Mouse (Mus musculus) heart, postnatal 0 days (tissue): ENCODE measurements around the gene Syngr2. TPM values are rescaled to one million over a fixed set of nuclear protein-coding genes. Genes with fewer than 3 reads are reported as not detected.

Experiments
- ATAC-seq: fragments of 200-750 bp; cut with Nextera tagmentation; 2 replicates; pipeline ENCODE4 v1.8.0; 2017; ENCODE audit warnings: low read depth, moderate number of reproducible peaks, moderate library complexity; ENCODE audit not compliant: insufficient read depth
- DNase-seq: peaks from one replicate; pipeline ENCODE4 v3.0.0-alpha.2; 2016; ENCODE audit warnings: low spot score
- H3K27ac ChIP-seq: fragments of 300-500 bp; sonication (generic); 2 replicates; pipeline ENCODE4 v1.5.1; 2014; ENCODE audit warnings: low read depth, mild to moderate bottlenecking
- H3K27me3 ChIP-seq: fragments of 300-500 bp; sonication (generic); 2 replicates; pipeline ENCODE4 v1.6.1; 2014; ENCODE audit warnings: low read length, mixed read lengths; ENCODE audit not compliant: control insufficient read depth, insufficient read depth
- H3K36me3 ChIP-seq: fragments of 300-500 bp; sonication (generic); replicated peaks from 2 replicates; pipeline ENCODE4 v1.6.1; 2014; ENCODE audit warnings: low read length, mixed read lengths; ENCODE audit not compliant: control insufficient read depth, insufficient read depth
- H3K4me1 ChIP-seq: fragments of 300-500 bp; sonication (generic); 2 replicates; pipeline ENCODE4 v1.6.1; 2014; ENCODE audit warnings: antibody characterized with exemption; ENCODE audit not compliant: control insufficient read depth, insufficient read depth
- H3K4me2 ChIP-seq: fragments of 300-500 bp; sonication (generic); 2 replicates; pipeline ENCODE4 v1.6.1; 2014; ENCODE audit warnings: low read depth, mild to moderate bottlenecking, low read length, moderate library complexity
- H3K4me3 ChIP-seq: fragments of 300-500 bp; sonication (generic); 2 replicates; pipeline ENCODE4 v1.5.1; 2014; ENCODE audit warnings: low read depth, low read length
- H3K9ac ChIP-seq: fragments of 300-500 bp; sonication (generic); replicated peaks from 2 replicates; pipeline ENCODE4 v1.6.1; 2014; ENCODE audit warnings: low read depth, low read length, mixed read lengths
- H3K9me3 ChIP-seq: fragments of 300-500 bp; sonication (generic); replicated peaks from 2 replicates; pipeline ENCODE4 v1.6.1; 2016; ENCODE audit warnings: low read length; ENCODE audit not compliant: control insufficient read depth
- CTCF ChIP-seq: IDR thresholded peaks from 2 replicates; pipeline ENCODE4 v1.5.1; 2016; ENCODE audit warnings: antibody characterized with exemption, control low read depth, low read depth
- EP300 ChIP-seq: IDR thresholded peaks from 2 replicates; pipeline ENCODE4 v1.6.1; 2016; ENCODE audit warnings: antibody characterized with exemption, low read depth
- WGBS: fragments of 180-500 bp; shearing (Covaris S2); extraction: QIAGEN DNeasy Blood & Tissue Kit; methylation state at CpG from one replicate; pipeline ENCODE4 v1.1.7; 2014; 5-methylcytosine and 5-hydroxymethylcytosine counted together
- polyA plus RNA-seq: library from polyadenylated mRNA; unstranded; fragments of >200 nt; fragmentation: Nextera tagmentation; extraction: Ambion mirVana; gene quantifications from 2 replicates; pipeline ENCODE4 v1.2.1, GENCODE M21; 2015
- total RNA-seq: library from RNA; depleted of rRNA; stranded (reverse); fragments of >200 nt; gene quantifications from 2 replicates; pipeline ENCODE4 v1.2.3, GENCODE M21; 2014; ENCODE audit warnings: low replicate concordance

The Syngr2 gene
- total and polyA plus RNA-seq, 2 experiments from 2014 or later = 95.2 to 151 TPM

DNA sequence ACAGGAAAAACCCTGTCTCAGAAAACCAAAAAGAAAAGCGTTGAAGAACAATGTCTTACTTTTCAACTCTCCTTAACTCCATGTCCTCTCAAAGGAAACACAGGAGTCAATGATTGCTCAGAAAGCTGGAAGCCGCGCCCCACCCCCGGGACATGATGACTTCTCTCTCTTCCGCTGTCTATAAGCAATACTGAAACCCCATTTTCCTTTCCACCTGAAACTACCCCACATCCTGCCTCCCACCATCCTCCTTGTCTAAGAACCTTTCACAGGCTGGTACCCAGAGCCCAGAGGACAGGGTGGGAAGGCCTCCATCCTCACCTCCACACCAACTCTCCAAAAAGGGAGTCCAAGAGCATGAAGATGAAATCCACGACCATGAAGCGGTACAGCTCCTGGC, 37.1 kb upstream of the Syngr2 start:
- H3K9ac ChIP-seq = no peak overlapping the region
- WGBS = 90% methylated on average over 7 of the region's 7 CpGs
- H3K4me2 ChIP-seq = no peak overlapping the region
- no peaks in the 10 kb centered on the region for H3K27me3 ChIP-seq
- H3K36me3 ChIP-seq = peaks cover 50% of the 10 kb centered on the region
- H3K27ac ChIP-seq = no peak overlapping the region
- ATAC-seq (no peak), DNase-seq (no peak)
- H3K9me3 ChIP-seq = no peaks in the 10 kb centered on the region
- no peaks in the 10 kb centered on the region for H3K4me1 ChIP-seq
- H3K4me3 ChIP-seq = no peak overlapping the region
- no peak for TF ChIP-seq CTCF
- no peak for TF ChIP-seq EP300

DNA sequence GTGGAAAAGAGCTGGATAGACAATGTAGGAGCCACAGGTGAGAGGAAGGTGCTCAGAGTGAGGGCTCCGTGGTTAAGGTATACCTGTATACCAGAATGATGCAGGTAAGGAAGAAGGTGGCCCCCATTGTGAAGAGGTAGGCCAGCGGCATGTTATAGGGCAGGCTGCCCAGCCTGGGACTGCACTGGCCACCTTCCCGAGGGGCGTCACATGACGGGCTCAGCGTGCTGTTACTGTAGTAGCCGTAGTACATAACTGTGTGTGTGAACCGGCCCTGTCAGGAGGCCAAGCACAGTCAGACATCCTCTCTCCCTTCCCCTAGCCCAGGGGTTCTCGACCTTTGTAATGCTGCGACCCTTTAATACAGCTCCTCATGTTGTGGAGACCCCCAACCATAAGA, 34.5 kb upstream of the Syngr2 start:
- Histone ChIP-seq H3K9ac (no peak overlapping the region), H3K4me3 (no peak overlapping the region), H3K9me3 (no peaks in the 10 kb centered on the region), H3K4me2 (no peak overlapping the region), H3K27ac (no peak overlapping the region), H3K27me3 (no peaks in the 10 kb centered on the region), H3K36me3 (peaks cover 47% of the 10 kb centered on the region), H3K4me1 (peaks cover 14% of the 10 kb centered on the region)
- no peak for DNase-seq
- 88% methylated on average over 10 of the region's 10 CpGs for WGBS
- no peak for ATAC-seq
- no peak for TF ChIP-seq EP300
- TF ChIP-seq CTCF = no peak

DNA sequence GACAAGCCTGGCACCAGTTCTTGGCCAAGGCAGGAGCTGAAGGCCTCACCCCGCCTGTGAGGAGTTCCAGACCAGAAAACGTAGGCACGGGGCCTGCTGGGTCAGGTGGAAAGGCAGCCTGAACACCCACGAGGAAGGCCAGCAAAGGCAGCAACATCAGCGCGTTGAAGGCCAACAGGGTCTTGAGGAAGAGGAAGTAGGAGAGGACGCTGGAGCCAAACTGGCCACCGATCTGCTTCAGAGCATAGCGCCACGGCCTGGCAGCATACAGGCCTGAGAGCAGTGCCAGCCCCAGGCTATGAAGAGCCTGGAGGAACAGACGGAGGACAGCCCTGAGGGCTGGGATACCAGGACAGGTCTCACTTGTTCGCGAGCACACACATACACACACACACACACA, 33.9 kb upstream of the Syngr2 start:
- no peaks in the 10 kb centered on the region for H3K9me3 ChIP-seq
- H3K27me3 ChIP-seq = no peaks in the 10 kb centered on the region
- no peak for TF ChIP-seq EP300
- no peak for TF ChIP-seq CTCF
- ATAC-seq (no peak), DNase-seq (no peak)
- WGBS = 93% methylated on average over 11 of the region's 13 CpGs
- no peak overlapping the region for H3K4me2 ChIP-seq
- H3K4me1 ChIP-seq = peaks cover 18% of the 10 kb centered on the region
- H3K36me3 ChIP-seq = peaks cover 47% of the 10 kb centered on the region
- no peak overlapping the region for H3K4me3 ChIP-seq
- H3K27ac ChIP-seq = no peak overlapping the region
- no peak overlapping the region for H3K9ac ChIP-seq

DNA sequence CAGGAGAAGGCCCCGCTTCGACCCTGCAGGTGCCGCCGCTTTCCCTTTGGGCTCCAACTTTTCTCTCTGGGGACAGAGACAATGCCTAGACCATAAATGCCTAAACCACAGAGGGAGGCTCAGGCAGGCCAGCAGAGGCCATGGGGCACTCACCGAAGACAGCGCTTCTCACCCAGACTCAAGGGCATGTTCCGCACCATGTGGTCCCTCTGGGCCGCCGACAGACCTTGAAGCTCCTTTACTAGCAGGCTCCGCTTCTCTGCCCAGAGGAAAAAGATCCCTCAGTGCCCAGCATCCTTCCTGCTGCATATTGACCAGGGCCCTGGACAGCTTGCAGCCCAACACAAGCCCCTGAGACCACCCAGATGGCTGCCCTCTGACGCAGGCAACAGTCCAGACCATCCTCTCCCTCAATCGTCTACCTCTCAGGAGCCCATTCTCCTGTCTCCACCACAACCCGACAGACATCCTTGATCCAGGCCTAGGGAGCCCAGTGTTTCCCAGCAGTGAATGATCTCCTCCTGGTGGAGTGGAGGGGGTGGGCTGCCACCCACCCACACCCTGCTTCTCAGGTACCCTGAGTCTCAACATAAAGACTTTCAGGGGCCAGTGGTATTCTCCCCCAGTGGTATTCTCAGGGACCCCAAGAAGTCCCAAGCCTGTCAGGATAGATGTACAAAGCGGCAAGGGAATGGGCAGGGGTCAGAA, 33.2 kb upstream of the Syngr2 start:
- no peak for DNase-seq
- Histone ChIP-seq H3K27me3 (no peaks in the 10 kb centered on the region), H3K9ac (no peak overlapping the region), H3K4me2 (no peak overlapping the region), H3K27ac (no peak overlapping the region), H3K9me3 (no peaks in the 10 kb centered on the region), H3K4me3 (no peak overlapping the region), H3K36me3 (peaks cover 46% of the 10 kb centered on the region), H3K4me1 (peaks cover 21% of the 10 kb centered on the region)
- ATAC-seq = no peak
- TF ChIP-seq EP300 (no peak), CTCF (no peak)
- WGBS = 91% methylated on average over 14 of the region's 14 CpGs

DNA sequence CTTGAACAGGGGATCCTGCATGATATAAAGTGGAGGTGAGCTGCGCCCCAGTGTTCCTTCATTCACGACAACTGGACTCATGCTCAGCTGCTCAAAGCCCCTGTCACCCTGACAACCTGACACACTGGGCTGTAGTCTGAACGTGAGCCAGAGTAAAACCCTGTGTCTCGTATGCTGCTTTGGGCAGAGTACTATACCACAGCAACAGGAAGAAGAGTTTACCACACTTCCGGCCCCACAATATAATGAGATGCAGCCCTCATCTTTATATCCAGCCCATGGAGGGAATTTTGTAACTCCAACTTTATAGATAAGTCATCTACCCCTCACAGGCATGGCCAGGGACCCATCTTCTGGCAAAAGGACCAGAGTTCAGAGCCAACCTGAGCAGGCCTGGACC, 32.4 kb upstream of the Syngr2 start:
- no peak overlapping the region for H3K4me2 ChIP-seq
- 90% methylated on average over 5 of the region's 5 CpGs for WGBS
- peak overlapping the region; percentile 36; the same call in 1 of the 2 replicates for H3K27ac ChIP-seq
- H3K27me3 ChIP-seq = no peaks in the 10 kb centered on the region
- ATAC-seq (no peak), DNase-seq (no peak)
- no peaks in the 10 kb centered on the region for H3K9me3 ChIP-seq
- TF ChIP-seq EP300 (no peak), CTCF (no peak)
- H3K9ac ChIP-seq = no peak overlapping the region
- H3K36me3 ChIP-seq = peaks cover 40% of the 10 kb centered on the region
- no peak overlapping the region for H3K4me3 ChIP-seq
- peaks cover 30% of the 10 kb centered on the region for H3K4me1 ChIP-seq

- H3K9me3 ChIP-seq = no peaks in the 10 kb centered on the region
- no peak for ATAC-seq
- H3K36me3 ChIP-seq = peaks cover 36% of the 10 kb centered on the region
- H3K4me3 ChIP-seq = no peak overlapping the region
- H3K4me2 ChIP-seq = no peak overlapping the region
- 89% methylated on average over 11 of the region's 11 CpGs for WGBS
- H3K9ac ChIP-seq = no peak overlapping the region
- H3K27ac ChIP-seq = peak overlapping the region; percentile 97; the same call in 1 of the 2 replicates
- no peak for DNase-seq
- H3K27me3 ChIP-seq = no peaks in the 10 kb centered on the region
- TF ChIP-seq EP300 (no peak), CTCF (no peak)
- peaks cover 30% of the 10 kb centered on the region for H3K4me1 ChIP-seq
Measured at GRCm38 (mm10) chr11:117778031-117778430, 31.4 kb upstream of the Syngr2 start.
